Mouse (Mus musculus): ENCODE measurements around the gene Klk15. TPM values are rescaled to one million over a fixed set of nuclear protein-coding genes. Genes with fewer than 3 reads are reported as not detected.

The Klk15 gene
- polyA plus RNA-seq (2015; fragmentation: Illumina TruSeq; extraction: RNeasy Lipid Tissue Mini Kit (QIAGEN cat#74804); ENCODE audit: low read depth, low replicate concordance), result not detected

GRCm38 (mm10) chr7:43933440-43933839 is at the start of gene Klk15:
Gene Klk15 (plus strand): TSS chr7:43933740.

GRCm38 (mm10) chr7:43950364-43950763 is 16.8 kb downstream of the Klk15 start, which contains the start of gene Klk1b8:
Gene Klk1b8 (plus strand): TSS chr7:43950664.

GRCm38 (mm10) chr7:43966451-43966850 is 32.9 kb downstream of the Klk15 start, which contains the start of gene Klk1b1:
Gene Klk1b1 (plus strand): TSS chr7:43966751.

GRCm38 (mm10) chr7:43975761-43976160 is 42.2 kb downstream of the Klk15 start, which contains the start of gene Klk1b9:
Gene Klk1b9 (plus strand): TSS chr7:43976061.

Other genes starting within 250 kb of the Klk15 start
- gene Klk14, start 243.3 kb upstream of the Klk15 start, polyA plus RNA-seq (2015; fragmentation: Illumina TruSeq; extraction: RNeasy Lipid Tissue Mini Kit (QIAGEN cat#74804); ENCODE audit: low read depth, low replicate concordance), result not detected
- gene Klk13, start 221.2 kb upstream of the Klk15 start, polyA plus RNA-seq (2015; fragmentation: Illumina TruSeq; extraction: RNeasy Lipid Tissue Mini Kit (QIAGEN cat#74804); ENCODE audit: low read depth, low replicate concordance), result not detected
- gene Klk12, start 164.8 kb upstream of the Klk15 start, polyA plus RNA-seq (2015; fragmentation: Illumina TruSeq; extraction: RNeasy Lipid Tissue Mini Kit (QIAGEN cat#74804); ENCODE audit: low read depth, low replicate concordance), result not detected
- gene Klk11, start 159.1 kb upstream of the Klk15 start, polyA plus RNA-seq (2015; fragmentation: Illumina TruSeq; extraction: RNeasy Lipid Tissue Mini Kit (QIAGEN cat#74804); ENCODE audit: low read depth, low replicate concordance), result not detected
- not detected for gene Klk10, start 152.7 kb upstream of the Klk15 start, polyA plus RNA-seq (2015; fragmentation: Illumina TruSeq; extraction: RNeasy Lipid Tissue Mini Kit (QIAGEN cat#74804); ENCODE audit: low read depth, low replicate concordance)
- not detected for gene Klk9, start 141.8 kb upstream of the Klk15 start, polyA plus RNA-seq (2015; fragmentation: Illumina TruSeq; extraction: RNeasy Lipid Tissue Mini Kit (QIAGEN cat#74804); ENCODE audit: low read depth, low replicate concordance)
- gene Klk8, start 136.2 kb upstream of the Klk15 start, polyA plus RNA-seq (2015; fragmentation: Illumina TruSeq; extraction: RNeasy Lipid Tissue Mini Kit (QIAGEN cat#74804); ENCODE audit: low read depth, low replicate concordance), result 7.5 TPM
- not detected for gene Klk7, start 122.4 kb upstream of the Klk15 start, polyA plus RNA-seq (2015; fragmentation: Illumina TruSeq; extraction: RNeasy Lipid Tissue Mini Kit (QIAGEN cat#74804); ENCODE audit: low read depth, low replicate concordance)
- gene Klk6, start 109.2 kb upstream of the Klk15 start, polyA plus RNA-seq (2015; fragmentation: Illumina TruSeq; extraction: RNeasy Lipid Tissue Mini Kit (QIAGEN cat#74804); ENCODE audit: low read depth, low replicate concordance), result 13.7 TPM
- gene Klk5, start 91.8 kb upstream of the Klk15 start, polyA plus RNA-seq (2015; fragmentation: Illumina TruSeq; extraction: RNeasy Lipid Tissue Mini Kit (QIAGEN cat#74804); ENCODE audit: low read depth, low replicate concordance), result not detected
- not detected for gene Klk4, start 52.6 kb upstream of the Klk15 start, polyA plus RNA-seq (2015; fragmentation: Illumina TruSeq; extraction: RNeasy Lipid Tissue Mini Kit (QIAGEN cat#74804); ENCODE audit: low read depth, low replicate concordance)
- not detected for gene Klk1b8, start 16.9 kb downstream of the Klk15 start, polyA plus RNA-seq (2015; fragmentation: Illumina TruSeq; extraction: RNeasy Lipid Tissue Mini Kit (QIAGEN cat#74804); ENCODE audit: low read depth, low replicate concordance)
- not detected for gene Klk1b1, start 33.0 kb downstream of the Klk15 start, polyA plus RNA-seq (2015; fragmentation: Illumina TruSeq; extraction: RNeasy Lipid Tissue Mini Kit (QIAGEN cat#74804); ENCODE audit: low read depth, low replicate concordance)
- not detected for gene Klk1b9, start 42.3 kb downstream of the Klk15 start, polyA plus RNA-seq (2015; fragmentation: Illumina TruSeq; extraction: RNeasy Lipid Tissue Mini Kit (QIAGEN cat#74804); ENCODE audit: low read depth, low replicate concordance)
- not detected for gene Klk1b11, start 62.1 kb downstream of the Klk15 start, polyA plus RNA-seq (2015; fragmentation: Illumina TruSeq; extraction: RNeasy Lipid Tissue Mini Kit (QIAGEN cat#74804); ENCODE audit: low read depth, low replicate concordance)
- gene Klk1b26, start 78.4 kb downstream of the Klk15 start, polyA plus RNA-seq (2015; fragmentation: Illumina TruSeq; extraction: RNeasy Lipid Tissue Mini Kit (QIAGEN cat#74804); ENCODE audit: low read depth, low replicate concordance), result not detected
- gene Klk1b27, start 118.5 kb downstream of the Klk15 start, polyA plus RNA-seq (2015; fragmentation: Illumina TruSeq; extraction: RNeasy Lipid Tissue Mini Kit (QIAGEN cat#74804); ENCODE audit: low read depth, low replicate concordance), result not detected
- gene Klk1b21, start 168.6 kb downstream of the Klk15 start, polyA plus RNA-seq (2015; fragmentation: Illumina TruSeq; extraction: RNeasy Lipid Tissue Mini Kit (QIAGEN cat#74804); ENCODE audit: low read depth, low replicate concordance), result not detected
- not detected for gene Klk1b22, start 178.9 kb downstream of the Klk15 start, polyA plus RNA-seq (2015; fragmentation: Illumina TruSeq; extraction: RNeasy Lipid Tissue Mini Kit (QIAGEN cat#74804); ENCODE audit: low read depth, low replicate concordance)
- not detected for gene Klk1b16, start 203.0 kb downstream of the Klk15 start, polyA plus RNA-seq (2015; fragmentation: Illumina TruSeq; extraction: RNeasy Lipid Tissue Mini Kit (QIAGEN cat#74804); ENCODE audit: low read depth, low replicate concordance)